Mouse (Mus musculus) thymus, postnatal 14 days (tissue): ENCODE data around the gene Ube2q2.
"Not testable (repeated sequence)": the region's sequence is repeated elsewhere in the genome, so short reads cannot be mapped to it uniquely, and the experiment has no call there.

ENCODE experiments used
- DNase-seq: peaks from one replicate; pipeline ENCODE4 v3.0.0; 2021

Ube2q2 gene

GRCm38 (mm10) chr9:55148854-55149498, at the start of gene Ube2q2:
Ube2q2 (plus strand) TSS chr9:55148854.
- peak; percentile 88 for DNase-seq

- no peak for DNase-seq
These were observed 47.5 kb upstream of the Ube2q2 start for GRCm38 (mm10) chr9:55101117-55101516.

DNA sequence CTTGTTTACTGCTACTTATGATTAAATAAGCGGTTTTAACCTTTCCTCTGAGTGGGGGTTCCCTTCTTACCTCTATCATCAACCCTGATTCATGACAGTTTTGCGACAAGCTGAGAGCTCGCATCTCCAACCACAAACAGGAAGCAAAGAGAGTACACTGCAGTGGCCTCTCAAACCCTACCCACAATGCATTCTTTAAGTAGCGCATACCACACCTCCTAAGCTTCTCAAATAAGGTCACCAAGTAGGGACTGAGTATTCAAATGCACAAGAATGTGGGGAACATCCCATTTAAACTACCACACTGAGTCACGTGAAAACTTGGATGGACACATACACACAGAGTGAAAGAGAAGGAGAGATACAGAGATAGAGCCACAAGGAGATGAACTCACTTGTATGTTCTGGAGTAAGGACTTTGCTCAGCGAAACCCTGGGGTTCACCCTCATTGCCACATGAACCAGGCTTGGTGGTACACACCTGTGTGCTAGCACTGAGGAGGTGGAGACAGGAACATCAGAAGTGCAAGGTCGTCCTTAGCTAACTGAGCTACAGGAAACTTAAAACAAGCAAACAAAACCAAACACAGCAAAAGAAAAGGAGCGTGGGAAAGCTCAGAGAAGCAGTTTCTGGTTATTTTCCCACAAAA, 46.3 kb upstream of the Ube2q2 start:
- DNase-seq = peak; percentile 49

DNA sequence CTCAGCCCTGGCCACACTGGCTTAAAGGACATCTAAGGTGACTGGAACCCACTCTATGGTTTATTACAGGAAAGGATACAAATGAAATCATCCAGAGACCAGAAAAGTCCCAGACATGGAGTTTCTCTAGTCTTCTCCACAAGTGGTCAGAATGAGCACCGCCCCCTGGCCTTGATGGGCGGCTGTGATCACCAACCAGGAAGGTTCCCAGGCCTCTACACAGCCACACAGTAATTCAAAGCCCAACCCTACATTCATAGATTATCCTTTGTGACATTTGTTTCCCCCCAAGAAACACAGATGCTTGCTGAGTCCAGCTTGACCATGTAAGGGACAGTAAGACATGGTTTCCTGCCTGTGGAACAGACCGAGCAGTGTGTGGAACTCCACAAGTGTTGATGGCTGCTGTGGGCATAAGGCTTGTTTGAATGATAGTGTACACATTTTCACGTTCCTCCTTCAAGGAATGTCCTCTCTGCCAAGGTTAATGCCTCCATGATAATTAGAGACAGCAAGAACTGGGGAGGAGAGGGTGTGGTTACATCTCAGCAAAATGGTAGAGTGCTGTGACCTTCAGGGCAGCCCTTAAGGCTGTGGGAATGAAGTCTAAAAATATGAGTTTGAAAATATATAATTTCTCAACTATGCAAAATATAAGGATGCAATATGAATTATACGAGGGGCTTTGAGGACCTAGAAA, 45.6 kb upstream of the Ube2q2 start:
- no peak for DNase-seq

GRCm38 (mm10) chr9:55110059-55110834, 38.4 kb upstream of the Ube2q2 start:
- peak; percentile 87 for DNase-seq

DNA sequence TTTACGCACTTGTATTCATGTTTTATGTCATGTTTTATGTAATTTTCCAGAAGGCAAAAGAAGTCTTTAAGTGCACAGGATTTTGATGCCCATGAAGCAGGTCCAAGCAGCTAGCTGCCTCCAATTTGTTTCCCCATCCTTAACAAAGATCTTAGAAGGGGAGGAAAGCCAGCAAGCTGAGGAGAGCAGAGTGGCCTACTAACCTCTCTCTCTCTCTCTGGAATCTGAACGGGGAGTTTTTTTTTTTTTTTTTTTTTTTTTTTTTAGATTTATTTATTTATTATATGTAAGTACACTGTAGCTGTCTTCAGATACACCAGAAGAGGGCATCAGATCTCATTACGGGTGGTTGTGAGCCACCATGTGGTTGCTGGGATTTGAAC, 37.8 kb upstream of the Ube2q2 start:
- DNase-seq = not testable (repeated sequence)

GRCm38 (mm10) chr9:55114752-55115151, 33.9 kb upstream of the Ube2q2 start:
- DNase-seq = no peak

- no peak for DNase-seq
These were observed 31.2 kb upstream of the Ube2q2 start for GRCm38 (mm10) chr9:55117293-55118055.

DNA sequence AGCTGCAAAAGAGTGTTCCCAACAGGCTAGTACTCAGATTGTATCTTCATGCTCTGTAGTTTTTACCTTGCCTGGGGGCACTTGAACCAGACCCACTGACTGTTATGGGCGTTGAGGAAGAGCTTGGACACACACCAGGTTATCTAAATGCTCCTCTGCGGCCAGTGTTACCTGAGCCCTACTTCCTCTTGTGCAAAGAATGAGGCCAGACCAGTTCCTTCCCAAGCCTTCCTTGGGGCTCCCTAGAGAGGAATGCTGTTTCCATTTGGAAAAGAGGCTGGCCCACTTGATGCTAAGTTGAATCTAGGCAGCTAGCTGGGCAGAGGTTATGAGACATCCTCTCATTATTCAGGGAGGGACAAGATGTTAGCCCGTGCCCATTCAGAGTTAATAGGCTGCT, 26.1 kb upstream of the Ube2q2 start:
- DNase-seq = no peak

- no peak for DNase-seq
These were observed 22.9 kb upstream of the Ube2q2 start for GRCm38 (mm10) chr9:55125735-55126134.

DNA sequence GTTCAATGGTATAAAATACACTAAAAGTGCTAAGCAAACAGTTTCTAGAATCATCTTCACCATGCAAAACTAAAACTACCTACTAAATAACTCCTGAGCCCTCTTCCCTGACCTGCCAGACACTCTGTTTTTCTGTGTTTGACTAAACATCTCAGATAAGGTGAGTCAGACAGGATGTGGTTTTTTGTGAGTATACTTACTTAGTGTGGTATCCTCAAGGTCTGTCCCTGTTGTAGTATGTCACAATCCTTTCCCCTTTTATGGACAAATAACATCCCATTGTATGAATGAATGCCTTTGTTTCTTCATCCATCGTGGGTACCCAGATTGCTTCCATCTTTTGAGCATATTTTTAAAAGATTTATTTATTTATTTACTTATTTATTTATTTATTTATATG, 22.4 kb upstream of the Ube2q2 start:
- no peak for DNase-seq

DNA sequence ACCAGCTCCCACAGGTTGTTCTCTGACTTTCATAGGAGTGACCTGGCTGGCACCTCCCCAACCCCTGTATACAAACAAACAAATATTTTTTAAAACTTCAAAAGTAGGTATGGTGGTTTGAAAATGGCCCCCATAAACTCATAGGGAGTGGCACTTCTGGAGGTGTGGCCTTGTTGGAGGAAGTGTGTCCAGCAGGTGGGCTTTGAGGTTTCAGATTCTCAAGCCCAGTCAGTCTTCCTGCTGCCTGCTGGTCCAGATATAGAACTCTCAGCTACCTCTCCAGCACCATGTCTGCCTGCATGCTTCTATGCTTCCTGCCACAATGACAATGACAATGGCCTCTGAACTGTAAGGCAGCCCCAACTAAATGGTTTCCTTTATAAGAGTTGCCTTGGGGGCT, 16.8 kb upstream of the Ube2q2 start:
- no peak for DNase-seq

GRCm38 (mm10) chr9:55136576-55136975, 12.1 kb upstream of the Ube2q2 start:
- no peak for DNase-seq

GRCm38 (mm10) chr9:55137112-55137511, 11.5 kb upstream of the Ube2q2 start:
- DNase-seq = no peak

GRCm38 (mm10) chr9:55139958-55140357, 8.7 kb upstream of the Ube2q2 start:
- DNase-seq = no peak

- DNase-seq = peak; percentile 57
These were observed 1.0 kb downstream of the Ube2q2 start for GRCm38 (mm10) chr9:55149499-55150278.

DNA sequence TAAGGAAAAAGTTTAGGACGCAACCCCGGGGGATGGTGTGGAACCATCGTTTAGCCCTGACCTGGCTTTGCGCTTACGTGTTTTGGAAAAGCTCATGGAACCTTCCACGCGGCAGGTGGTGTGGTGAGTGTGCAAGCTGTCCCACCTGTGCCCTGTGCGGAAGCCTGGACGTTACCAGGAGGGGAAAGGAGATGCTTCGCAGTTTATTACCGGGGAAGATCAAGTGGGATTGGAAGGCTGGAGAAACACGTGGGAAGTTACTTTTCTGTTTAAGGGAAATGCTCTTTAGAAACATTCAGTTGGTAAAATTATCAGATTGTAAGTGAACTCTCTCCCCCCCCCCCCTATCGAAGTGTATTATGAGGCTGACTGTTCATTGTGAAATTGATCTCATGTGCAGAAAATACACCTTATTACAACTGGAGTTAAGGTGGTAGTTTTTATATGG, 1.6 kb downstream of the Ube2q2 start:
- DNase-seq = peak; percentile 26

DNA sequence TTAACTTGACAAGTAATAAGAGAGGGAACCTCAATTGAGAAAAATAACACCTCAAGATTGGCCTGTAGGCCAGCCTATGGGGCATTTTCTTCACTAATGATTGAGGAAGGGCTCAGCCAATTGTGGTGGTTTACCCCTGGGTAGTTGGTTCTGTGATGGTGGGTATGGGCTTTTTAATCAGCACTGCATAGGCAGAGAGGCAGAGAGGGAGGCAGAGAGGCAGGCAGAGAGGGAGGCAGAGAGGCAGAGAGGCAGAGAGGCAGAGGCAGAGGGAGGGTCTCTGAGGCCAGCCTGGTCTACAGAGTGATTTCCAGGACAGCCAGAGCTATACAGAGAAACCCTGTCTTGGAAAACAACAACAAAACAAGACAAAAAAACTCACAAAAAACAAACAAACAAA, 2.4 kb downstream of the Ube2q2 start:
- DNase-seq = peak; percentile 24

DNA sequence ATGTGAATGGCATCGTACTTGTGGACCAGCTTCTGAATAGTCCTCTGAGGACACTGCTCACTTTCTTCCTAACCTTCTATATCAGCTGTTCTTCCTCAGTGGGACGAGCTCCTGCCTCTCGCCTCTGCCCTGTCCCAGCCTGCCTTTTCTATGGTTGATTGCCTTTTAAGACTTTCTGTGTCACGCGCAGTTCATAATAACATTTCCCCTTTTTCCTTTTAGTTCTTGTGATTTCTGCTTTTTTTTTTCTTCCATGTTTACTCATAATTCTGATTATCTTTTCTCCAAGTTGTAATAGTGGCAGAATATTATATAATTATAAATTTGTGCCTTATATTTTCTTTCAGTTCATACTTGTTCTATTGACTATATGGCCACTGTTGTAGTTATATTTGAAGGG, 4.3 kb downstream of the Ube2q2 start:
- no peak for DNase-seq

GRCm38 (mm10) chr9:55170655-55171412, 22.2 kb downstream of the Ube2q2 start:
- no peak for DNase-seq

DNA sequence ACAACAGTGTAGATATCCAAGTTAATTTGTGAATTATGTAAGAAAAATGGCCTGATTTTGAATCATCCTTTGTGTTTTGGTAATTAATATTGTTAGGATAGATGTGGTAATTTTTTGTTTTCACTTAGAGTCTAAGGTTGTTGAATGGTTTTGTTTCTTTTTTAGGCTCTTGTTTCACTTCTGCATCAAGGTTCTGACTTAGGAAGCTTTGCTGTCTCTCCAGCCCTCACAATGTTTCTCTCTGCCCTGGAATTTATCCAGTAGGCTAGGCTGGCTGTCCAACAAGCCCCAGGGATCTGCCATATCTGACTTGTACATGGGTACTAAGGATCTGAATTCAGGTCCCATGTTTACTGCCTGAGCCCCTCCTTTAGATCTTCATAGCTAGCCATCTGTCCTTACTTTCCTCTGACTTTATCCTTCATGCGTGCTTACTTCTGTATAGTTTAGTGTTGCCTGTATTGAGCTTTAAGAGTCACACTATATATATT, 23.6 kb downstream of the Ube2q2 start:
- DNase-seq = no peak
